Mouse (Mus musculus) midbrain, postnatal 0 days (tissue): ENCODE measurements at regions not wholly inside any gene's neighbourhood (a gene's known extent, or its start where the extent isn't known, plus 50 kb on each side); places are given as distances from the start of the nearest gene placed in this dataset.
A peak's percentile ranks its signal among the peaks of the same experiment; 100 is the strongest.

ENCODE experiments used
- ATAC-seq: fragments of 200-750 bp; cut with Nextera tagmentation; 2 replicates; pipeline ENCODE4 v1.8.0; 2017; ENCODE audit warnings: moderate number of reproducible peaks, mild to moderate bottlenecking, moderate TSS enrichment, moderate library complexity; ENCODE audit not compliant: low FRiP score
- DNase-seq: peaks from one replicate; pipeline ENCODE4 v3.0.0-alpha.2; 2015; ENCODE audit warnings: low spot score
- H3K27ac ChIP-seq: fragments of 300-500 bp; sonication (generic); 2 replicates; pipeline ENCODE4 v1.5.1; 2014; ENCODE audit warnings: low read depth, mild to moderate bottlenecking, low read length, mixed read lengths
- H3K27me3 ChIP-seq: fragments of 300-500 bp; sonication (generic); 2 replicates; pipeline ENCODE4 v1.6.1; 2014; ENCODE audit warnings: low read length, control low read depth, mixed read lengths; ENCODE audit not compliant: insufficient read depth
- H3K36me3 ChIP-seq: fragments of 300-500 bp; sonication (generic); 2 replicates; pipeline ENCODE4 v1.6.1; 2014; ENCODE audit warnings: low read length, control low read depth, mixed read lengths; ENCODE audit not compliant: insufficient read depth
- H3K4me1 ChIP-seq: fragments of 300-500 bp; sonication (generic); 2 replicates; pipeline ENCODE4 v1.6.1; 2014; ENCODE audit warnings: mild to moderate bottlenecking, control low read depth, antibody characterized with exemption, low read length, mixed read lengths; ENCODE audit not compliant: insufficient read depth
- H3K4me2 ChIP-seq: fragments of 300-500 bp; sonication (generic); 2 replicates; pipeline ENCODE4 v1.6.1; 2014; ENCODE audit warnings: low read depth, mild to moderate bottlenecking, low read length, mixed read lengths; ENCODE audit not compliant: poor library complexity, severe bottlenecking
- H3K4me3 ChIP-seq: fragments of 300-500 bp; sonication (generic); 2 replicates; pipeline ENCODE4 v1.5.1; 2014; ENCODE audit warnings: low read depth, mild to moderate bottlenecking, low read length, moderate library complexity
- H3K9ac ChIP-seq: fragments of 300-500 bp; sonication (generic); replicated peaks from 2 replicates; pipeline ENCODE4 v1.6.1; 2014; ENCODE audit warnings: mild to moderate bottlenecking, low read length, moderate library complexity, mixed read lengths; ENCODE audit not compliant: poor library complexity, severe bottlenecking
- H3K9me3 ChIP-seq: fragments of 300-500 bp; sonication (generic); 2 replicates; pipeline ENCODE4 v1.6.1; 2016; ENCODE audit warnings: low read length, control low read depth
- CTCF ChIP-seq: IDR thresholded peaks from 2 replicates; pipeline ENCODE4 v1.5.1; 2016; ENCODE audit warnings: antibody characterized with exemption, mild to moderate bottlenecking
- WGBS: fragments of 180-500 bp; shearing (Covaris S2); extraction: QIAGEN DNeasy Blood & Tissue Kit; methylation state at CpG from one replicate; pipeline ENCODE4 v1.1.7; 2014; 5-methylcytosine and 5-hydroxymethylcytosine counted together

- Histone ChIP-seq H3K4me3 (no peak overlapping the region), H3K4me2 (no peak overlapping the region), H3K9me3 (no peaks in the 10 kb centered on the region), H3K9ac (no peak overlapping the region), H3K27ac (no peak overlapping the region), H3K27me3 (no peaks in the 10 kb centered on the region), H3K36me3 (no peaks in the 10 kb centered on the region), H3K4me1 (no peaks in the 10 kb centered on the region)
- 85% methylated on average over 2 of the region's 2 CpGs for WGBS
- no peak for TF ChIP-seq CTCF
- DNase-seq (no peak), ATAC-seq (no peak)
Measured at GRCm38 (mm10) chr9:85449493-85449892, 122.3 kb upstream of the Tent5a start.

- ATAC-seq (no peak), DNase-seq (no peak)
- Histone ChIP-seq H3K4me3 (no peak overlapping the region), H3K27me3 (no peaks in the 10 kb centered on the region), H3K9me3 (no peaks in the 10 kb centered on the region), H3K4me1 (no peaks in the 10 kb centered on the region), H3K36me3 (no peaks in the 10 kb centered on the region), H3K9ac (no peak overlapping the region), H3K27ac (no peak overlapping the region), H3K4me2 (no peak overlapping the region)
- WGBS = 52% methylated on average over 4 of the region's 4 CpGs
- TF ChIP-seq CTCF = no peak
Measured at GRCm38 (mm10) chr9:85442761-85443505, 115.8 kb upstream of the Tent5a start.

- 42% methylated on average over 1 of the region's 1 CpGs for WGBS
- Histone ChIP-seq H3K4me3 (no peak overlapping the region), H3K27me3 (no peaks in the 10 kb centered on the region), H3K9ac (no peak overlapping the region), H3K4me1 (no peaks in the 10 kb centered on the region), H3K27ac (no peak overlapping the region), H3K4me2 (no peak overlapping the region), H3K36me3 (no peaks in the 10 kb centered on the region), H3K9me3 (no peaks in the 10 kb centered on the region)
- ATAC-seq (no peak), DNase-seq (no peak)
- TF ChIP-seq CTCF = peak; percentile 16; the same call in 1 of the 2 replicates
Measured at GRCm38 (mm10) chr9:85439664-85440063, 112.5 kb upstream of the Tent5a start.

GRCm38 (mm10) chr9:85432220-85432619 is 105.1 kb upstream of the Tent5a start:
- 77% methylated on average over 2 of the region's 2 CpGs for WGBS
- DNase-seq (no peak), ATAC-seq (no peak)
- no peaks in the 10 kb centered on the region for H3K27me3 ChIP-seq
- no peak overlapping the region for H3K4me2 ChIP-seq
- no peak overlapping the region for H3K27ac ChIP-seq
- H3K9me3 ChIP-seq = no peaks in the 10 kb centered on the region
- no peak overlapping the region for H3K9ac ChIP-seq
- no peak for TF ChIP-seq CTCF
- H3K36me3 ChIP-seq = no peaks in the 10 kb centered on the region
- no peak overlapping the region for H3K4me3 ChIP-seq
- H3K4me1 ChIP-seq = no peaks in the 10 kb centered on the region

- no peak for TF ChIP-seq CTCF
- Histone ChIP-seq H3K4me2 (no peak overlapping the region), H3K36me3 (no peaks in the 10 kb centered on the region), H3K4me3 (no peak overlapping the region), H3K9ac (no peak overlapping the region), H3K27ac (no peak overlapping the region), H3K9me3 (no peaks in the 10 kb centered on the region), H3K27me3 (no peaks in the 10 kb centered on the region), H3K4me1 (no peaks in the 10 kb centered on the region)
- 86% methylated on average over 4 of the region's 4 CpGs for WGBS
- DNase-seq (no peak), ATAC-seq (no peak)
Measured at GRCm38 (mm10) chr9:85426809-85427208, 99.7 kb upstream of the Tent5a start.

GRCm38 (mm10) chr9:85423908-85424307 is 96.8 kb upstream of the Tent5a start:
- TF ChIP-seq CTCF = no peak
- no peaks in the 10 kb centered on the region for H3K4me1 ChIP-seq
- no peak overlapping the region for H3K4me2 ChIP-seq
- H3K9ac ChIP-seq = no peak overlapping the region
- H3K9me3 ChIP-seq = no peaks in the 10 kb centered on the region
- no peaks in the 10 kb centered on the region for H3K36me3 ChIP-seq
- DNase-seq = no peak
- 93% methylated on average over 2 of the region's 2 CpGs for WGBS
- no peaks in the 10 kb centered on the region for H3K27me3 ChIP-seq
- ATAC-seq = no peak
- H3K27ac ChIP-seq = no peak overlapping the region
- no peak overlapping the region for H3K4me3 ChIP-seq
